Mouse (Mus musculus) neural tube, embryonic 12.5 days (tissue): Measurements from ENCODE around the gene Rbfox3. TPM values are rescaled to one million over a fixed set of nuclear protein-coding genes. Genes with fewer than 3 reads are reported as not detected.
A peak's percentile ranks its signal among the peaks of the same experiment; 100 is the strongest.

Source experiments
- ATAC-seq: fragments of 200-750 bp; cut with Nextera tagmentation; 2 replicates; pipeline ENCODE4 v1.8.0; 2017; ENCODE audit warnings: low read depth, mild to moderate bottlenecking, moderate TSS enrichment, moderate library complexity; ENCODE audit not compliant: low FRiP score
- H3K27ac ChIP-seq: fragments of 300-500 bp; sonication (generic); 2 replicates; pipeline ENCODE4 v1.5.1; 2016
- H3K27me3 ChIP-seq: fragments of 300-500 bp; sonication (generic); replicated peaks from 2 replicates; pipeline ENCODE4 v1.6.1; 2016; ENCODE audit warnings: mild to moderate bottlenecking
- H3K36me3 ChIP-seq: fragments of 300-500 bp; sonication (generic); 2 replicates; pipeline ENCODE4 v1.6.1; 2016; ENCODE audit warnings: mild to moderate bottlenecking
- H3K4me1 ChIP-seq: fragments of 300-500 bp; sonication (generic); 2 replicates; pipeline ENCODE4 v1.6.1; 2016
- H3K4me2 ChIP-seq: fragments of 300-500 bp; sonication (generic); replicated peaks from 2 replicates; pipeline ENCODE4 v1.6.1; 2016; ENCODE audit warnings: mild to moderate bottlenecking
- H3K4me3 ChIP-seq: fragments of 300-500 bp; sonication (generic); 2 replicates; pipeline ENCODE4 v1.5.1; 2016
- H3K9ac ChIP-seq: fragments of 300-500 bp; sonication (generic); 2 replicates; pipeline ENCODE4 v1.6.1; 2016; ENCODE audit warnings: mild to moderate bottlenecking
- H3K9me3 ChIP-seq: fragments of 300-500 bp; sonication (generic); 2 replicates; pipeline ENCODE4 v1.6.1; 2016; ENCODE audit warnings: mild to moderate bottlenecking
- WGBS: fragments of 180-500 bp; shearing (Covaris S2); methylation state at CpG from one replicate; pipeline ENCODE4 v1.1.7; 2016; 5-methylcytosine and 5-hydroxymethylcytosine counted together
- polyA plus RNA-seq: library from polyadenylated mRNA; unstranded; fragments of >200 nt; fragmentation: Nextera tagmentation; extraction: Ambion mirVana; gene quantifications from 2 replicates; pipeline ENCODE4 v1.2.1, GENCODE M21; 2016

The Rbfox3 gene
- polyA plus RNA-seq, 1 experiment from 2014 or later, result 52.6 TPM

DNA sequence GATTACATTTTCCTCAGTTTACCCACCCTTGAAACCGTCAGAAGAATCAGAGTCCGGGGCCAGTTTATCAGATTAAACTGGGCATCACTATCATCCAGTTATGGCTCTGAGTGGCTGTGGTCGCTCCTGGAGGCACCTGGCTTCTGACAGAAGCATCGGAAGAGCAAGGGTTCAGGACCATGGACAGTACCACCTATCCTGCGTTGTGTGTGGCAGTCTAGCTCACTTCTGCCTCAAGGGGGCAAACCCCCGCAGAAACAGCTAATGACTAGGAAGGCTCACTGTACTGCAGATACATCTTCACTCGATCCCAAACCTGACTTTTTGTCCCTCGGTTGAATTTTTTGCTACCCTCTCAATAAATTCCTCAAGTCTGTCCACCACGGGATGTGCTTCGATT lies 252.1 kb downstream of the Rbfox3 start:
- H3K4me3 ChIP-seq, result no peak overlapping the region
- no peak for ATAC-seq
- H3K9me3 ChIP-seq, result no peaks in the 10 kb centered on the region
- 13% methylated on average over 10 of the region's 10 CpGs for WGBS
- H3K27ac ChIP-seq, result no peak overlapping the region
- H3K9ac ChIP-seq, result no peak overlapping the region
- peaks cover 50% of the 10 kb centered on the region for H3K4me1 ChIP-seq
- H3K4me2 ChIP-seq, result no peak overlapping the region
- H3K27me3 ChIP-seq, result 0 out of 2 replicates have a peak, but pooled peaks cover 2% of the 10 kb centered on the region
- no peaks in the 10 kb centered on the region for H3K36me3 ChIP-seq

DNA sequence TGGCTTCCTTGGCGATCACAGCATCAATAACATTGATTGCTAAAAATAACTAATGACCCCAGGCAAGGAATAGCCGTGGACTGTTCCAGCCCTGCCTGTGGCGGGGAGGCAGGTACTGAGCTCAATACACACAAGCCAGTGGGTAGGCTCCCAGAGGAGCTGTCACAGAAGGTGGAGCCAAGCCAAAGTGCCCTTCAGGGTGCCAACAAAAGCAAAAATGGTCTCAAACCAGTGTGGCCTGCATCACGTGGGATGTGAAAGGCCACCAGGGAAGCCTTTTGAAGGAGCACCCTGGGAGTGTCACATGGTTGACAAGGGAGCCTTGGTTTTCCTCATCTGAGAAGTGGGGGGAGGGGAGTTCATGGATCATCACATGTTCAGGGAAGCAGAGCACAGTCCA lies 255.6 kb downstream of the Rbfox3 start:
- no peak for ATAC-seq
- 62% methylated on average over 4 of the region's 4 CpGs for WGBS
- H3K4me2 ChIP-seq, result no peak overlapping the region

DNA sequence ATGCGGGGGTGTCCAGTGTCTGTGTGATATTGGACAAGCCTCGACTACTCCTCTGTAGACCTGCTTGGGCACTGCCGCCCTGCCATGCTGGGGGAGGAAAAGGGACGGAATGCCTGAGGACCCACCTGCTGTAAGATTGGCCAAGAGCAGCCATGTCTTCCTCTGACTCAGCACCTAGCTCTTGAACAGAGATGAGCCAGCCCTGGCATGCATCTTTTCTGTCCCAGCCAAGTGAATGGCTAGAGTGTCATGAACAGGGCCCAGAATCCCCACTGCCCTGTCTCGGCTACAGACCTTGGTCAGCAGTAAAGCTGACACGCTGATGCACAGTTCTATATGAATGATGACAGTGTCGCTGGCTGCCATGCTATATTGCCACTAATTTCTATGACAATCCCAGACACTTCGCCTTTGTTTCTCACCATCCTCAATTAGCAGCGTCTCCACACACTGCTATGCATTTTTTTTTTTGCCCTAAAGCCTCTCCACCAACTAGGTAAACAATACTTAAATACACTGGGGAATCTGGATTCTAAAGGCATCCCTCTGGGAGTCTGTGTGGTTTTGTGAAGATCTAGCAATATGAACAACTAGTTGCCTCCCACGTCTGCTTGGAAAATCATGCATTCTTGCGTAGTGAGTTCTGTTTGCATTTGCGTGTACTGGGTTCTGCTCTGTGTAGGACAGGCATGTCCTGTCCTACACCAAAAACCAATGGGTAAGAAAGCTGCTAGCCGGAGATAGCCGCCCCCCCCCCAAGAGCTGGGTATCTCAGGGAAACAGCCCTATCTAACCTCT lies 257.7 kb downstream of the Rbfox3 start:
- Histone ChIP-seq H3K27ac (no peak overlapping the region), H3K4me1 (peaks cover 25% of the 10 kb centered on the region)

More for the DNA sequence above, 255.6 kb downstream of the Rbfox3 start:
- Histone ChIP-seq H3K9me3 (no peaks in the 10 kb centered on the region), H3K27me3 (0 out of 2 replicates have a peak, but pooled peaks cover 2% of the 10 kb centered on the region), H3K9ac (no peak overlapping the region), H3K27ac (no peak overlapping the region), H3K36me3 (no peaks in the 10 kb centered on the region), H3K4me3 (no peak overlapping the region), H3K4me1 (peaks cover 39% of the 10 kb centered on the region)

DNA sequence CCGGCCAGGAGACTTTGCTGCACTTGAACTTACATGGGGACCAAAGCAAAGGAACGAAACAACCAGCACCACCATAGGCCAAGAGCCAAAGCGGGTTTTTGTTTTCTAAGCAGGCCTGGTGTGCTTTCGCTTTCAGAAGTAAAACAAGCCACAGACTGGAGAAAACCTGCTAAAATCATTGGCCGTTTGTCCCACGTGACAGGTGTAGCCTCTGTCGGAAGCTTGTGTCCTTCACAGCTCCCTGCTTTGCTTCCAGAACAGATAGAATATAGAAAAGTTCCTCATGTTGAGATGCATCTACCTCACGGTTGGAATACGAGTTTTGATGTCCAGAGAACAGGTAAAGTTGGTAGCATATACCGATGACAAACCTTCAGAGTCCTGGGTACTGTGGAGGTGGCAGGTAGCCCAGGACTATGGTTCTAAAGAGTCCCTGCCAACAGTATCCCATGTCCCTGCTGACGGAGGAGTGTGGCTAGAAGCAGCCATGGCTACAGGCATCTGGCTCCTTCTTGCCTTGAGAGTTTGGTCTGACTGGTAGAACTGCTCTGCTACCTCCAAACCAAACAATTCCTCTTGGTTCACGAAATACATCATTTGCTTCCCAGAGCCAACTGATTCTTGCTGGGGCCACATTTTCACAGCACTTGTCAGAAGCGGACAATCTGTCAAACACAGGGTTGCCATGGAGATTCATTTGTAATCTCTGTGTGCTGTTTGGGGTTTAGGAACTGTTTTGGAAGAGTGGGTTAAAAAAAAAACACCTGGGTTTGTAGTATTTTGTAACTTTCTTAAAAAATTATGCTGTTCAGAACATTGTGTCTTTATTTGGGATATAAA lies 258.8 kb downstream of the Rbfox3 start:
- no peak for ATAC-seq
- no peak overlapping the region for H3K4me2 ChIP-seq
- 84% methylated on average over 13 of the region's 13 CpGs for WGBS
- H3K4me1 ChIP-seq, result peaks cover 23% of the 10 kb centered on the region; the same call in 1 of the 2 replicates
- no peak overlapping the region for H3K4me3 ChIP-seq
- no peak overlapping the region for H3K9ac ChIP-seq
- H3K27ac ChIP-seq, result no peak overlapping the region
- no peaks in the 10 kb centered on the region for H3K36me3 ChIP-seq
- no peaks in the 10 kb centered on the region for H3K9me3 ChIP-seq
- H3K27me3 ChIP-seq, result no peaks in the 10 kb centered on the region

More for the DNA sequence above, 257.7 kb downstream of the Rbfox3 start:
- H3K4me3 ChIP-seq, result no peak overlapping the region
- H3K9me3 ChIP-seq, result no peaks in the 10 kb centered on the region
- ATAC-seq, result no peak
- 88% methylated on average over 14 of the region's 14 CpGs for WGBS
- H3K36me3 ChIP-seq, result no peaks in the 10 kb centered on the region
- H3K27me3 ChIP-seq, result no peaks in the 10 kb centered on the region
- H3K4me2 ChIP-seq, result no peak overlapping the region
- H3K9ac ChIP-seq, result no peak overlapping the region

DNA sequence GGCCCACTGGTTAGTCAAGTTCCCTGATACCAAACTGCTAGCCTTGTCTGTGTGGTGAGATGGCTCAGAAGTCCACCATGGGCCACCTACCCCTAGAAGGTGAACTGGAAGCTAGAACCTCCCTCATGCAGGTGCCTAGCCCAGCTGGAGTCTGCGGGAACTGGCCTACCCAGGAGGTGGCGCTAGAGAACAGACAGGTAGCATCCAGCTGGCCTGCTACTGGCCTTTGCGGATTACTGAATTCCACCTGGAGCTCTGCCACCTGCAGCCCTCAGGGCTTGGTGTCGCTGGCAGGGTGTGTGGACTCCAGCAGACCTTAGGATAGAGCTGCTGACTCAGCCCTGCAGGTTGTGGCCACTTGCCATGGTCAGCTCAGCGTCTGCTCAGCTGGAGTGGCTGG lies 263.0 kb downstream of the Rbfox3 start:
- H3K9ac ChIP-seq, result no peak overlapping the region
- no peaks in the 10 kb centered on the region for H3K27me3 ChIP-seq
- H3K4me1 ChIP-seq, result peaks cover 15% of the 10 kb centered on the region; the same call in 1 of the 2 replicates
- WGBS, result 26% methylated on average over 5 of the region's 5 CpGs
- no peak for ATAC-seq
- no peak overlapping the region for H3K27ac ChIP-seq
- no peak overlapping the region for H3K4me3 ChIP-seq
- no peak overlapping the region for H3K4me2 ChIP-seq
- H3K36me3 ChIP-seq, result no peaks in the 10 kb centered on the region
- H3K9me3 ChIP-seq, result no peaks in the 10 kb centered on the region

DNA sequence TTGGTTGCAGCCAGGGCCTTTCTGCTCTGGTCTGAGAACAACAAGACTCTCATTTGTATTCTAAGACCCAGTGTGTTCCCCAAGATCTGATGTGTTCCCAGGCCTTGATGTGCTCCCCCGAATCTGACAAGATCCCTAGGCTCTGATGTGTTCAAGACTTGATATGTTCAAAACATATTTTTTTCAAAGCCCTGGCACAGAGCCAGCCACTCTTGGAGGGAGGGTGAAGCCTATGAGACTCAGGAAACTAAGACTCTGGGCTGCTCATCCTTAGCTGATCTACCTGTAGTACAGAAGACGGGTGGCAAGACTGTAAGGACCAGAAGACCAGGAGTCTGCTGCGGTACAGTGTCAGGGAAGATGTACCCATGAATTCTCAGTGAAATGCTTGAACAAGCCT lies 264.5 kb downstream of the Rbfox3 start:
- Histone ChIP-seq H3K27me3 (no peaks in the 10 kb centered on the region), H3K4me1 (peaks cover 10% of the 10 kb centered on the region; the same call in 1 of the 2 replicates), H3K4me2 (no peak overlapping the region), H3K9me3 (no peaks in the 10 kb centered on the region), H3K27ac (no peak overlapping the region), H3K36me3 (no peaks in the 10 kb centered on the region), H3K9ac (no peak overlapping the region), H3K4me3 (no peak overlapping the region)
- ATAC-seq, result no peak
- 81% methylated on average over 3 of the region's 3 CpGs for WGBS

DNA sequence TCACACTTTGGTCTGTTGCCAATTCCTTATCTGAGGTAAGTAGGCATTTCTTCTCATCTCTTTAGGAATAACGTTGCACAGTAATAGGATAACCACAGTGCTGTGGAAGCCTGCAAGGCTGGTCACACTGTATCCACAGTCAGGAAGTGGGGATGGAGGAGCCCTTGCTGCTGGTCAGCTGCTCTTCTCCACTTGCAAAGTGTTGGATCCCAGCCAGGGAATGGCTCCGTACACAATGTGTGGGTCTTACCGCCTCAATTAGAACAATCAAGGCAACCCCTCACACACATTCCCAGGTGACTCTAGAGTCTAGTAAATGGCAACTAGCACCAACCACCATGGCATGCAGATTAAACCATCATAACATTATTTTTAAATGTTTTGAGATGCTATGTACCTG lies 266.2 kb downstream of the Rbfox3 start:
- Histone ChIP-seq H3K9ac (no peak overlapping the region), H3K27ac (no peak overlapping the region), H3K4me2 (no peak overlapping the region), H3K4me3 (no peak overlapping the region), H3K4me1 (no peaks in the 10 kb centered on the region), H3K36me3 (no peaks in the 10 kb centered on the region), H3K9me3 (no peaks in the 10 kb centered on the region), H3K27me3 (no peaks in the 10 kb centered on the region)
- 87% methylated on average over 3 of the region's 3 CpGs for WGBS
- no peak for ATAC-seq

DNA sequence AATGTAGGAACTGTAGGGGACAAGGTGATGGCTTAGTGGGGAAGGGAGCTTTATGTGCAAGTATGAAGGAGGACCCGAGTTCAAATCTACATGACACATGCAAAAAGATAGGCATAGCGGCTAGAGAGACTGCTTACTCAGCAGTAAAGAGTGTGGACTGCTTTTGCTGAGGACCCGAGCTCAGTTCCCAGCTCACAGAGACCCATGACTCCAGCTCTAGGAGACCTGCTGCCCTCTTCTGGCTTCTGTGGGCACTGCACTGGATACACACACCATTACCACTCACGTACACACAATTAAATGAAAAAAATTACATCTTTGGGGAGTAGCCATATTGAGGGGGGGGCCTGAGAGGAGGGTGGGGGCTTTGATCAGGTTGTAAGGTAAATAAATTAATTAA lies 270.7 kb downstream of the Rbfox3 start:
- WGBS, result 88% methylated on average over 4 of the region's 4 CpGs
- no peak overlapping the region for H3K4me3 ChIP-seq
- no peak overlapping the region for H3K9ac ChIP-seq
- no peaks in the 10 kb centered on the region for H3K36me3 ChIP-seq
- H3K27me3 ChIP-seq, result no peaks in the 10 kb centered on the region
- no peaks in the 10 kb centered on the region for H3K9me3 ChIP-seq
- H3K4me1 ChIP-seq, result no peaks in the 10 kb centered on the region
- no peak overlapping the region for H3K4me2 ChIP-seq
- H3K27ac ChIP-seq, result no peak overlapping the region
- ATAC-seq, result no peak

DNA sequence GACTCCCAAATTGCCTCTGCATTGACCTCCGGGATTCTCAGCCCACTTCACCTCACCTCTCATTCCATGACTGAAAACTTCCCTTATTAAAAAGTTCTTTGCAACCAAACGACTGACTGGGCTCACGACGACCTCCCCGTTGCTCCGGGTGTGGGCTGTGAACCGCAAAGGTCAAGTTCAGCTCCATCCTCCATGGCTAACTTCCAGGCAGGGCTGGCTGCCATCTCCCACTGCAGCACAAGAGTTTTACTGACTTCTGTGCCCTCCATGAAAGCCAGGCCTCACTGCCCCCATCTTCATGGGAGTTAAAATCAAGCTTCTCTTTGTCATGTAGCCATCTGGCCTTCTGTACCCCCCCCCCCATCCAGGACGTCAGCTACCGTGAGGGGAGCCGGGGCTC lies 273.7 kb downstream of the Rbfox3 start:
- Histone ChIP-seq H3K27ac (no peak overlapping the region), H3K9me3 (no peaks in the 10 kb centered on the region), H3K9ac (no peak overlapping the region), H3K36me3 (no peaks in the 10 kb centered on the region), H3K4me3 (no peak overlapping the region), H3K27me3 (no peaks in the 10 kb centered on the region), H3K4me1 (no peaks in the 10 kb centered on the region), H3K4me2 (no peak overlapping the region)
- 77% methylated on average over 10 of the region's 10 CpGs for WGBS
- no peak for ATAC-seq

DNA sequence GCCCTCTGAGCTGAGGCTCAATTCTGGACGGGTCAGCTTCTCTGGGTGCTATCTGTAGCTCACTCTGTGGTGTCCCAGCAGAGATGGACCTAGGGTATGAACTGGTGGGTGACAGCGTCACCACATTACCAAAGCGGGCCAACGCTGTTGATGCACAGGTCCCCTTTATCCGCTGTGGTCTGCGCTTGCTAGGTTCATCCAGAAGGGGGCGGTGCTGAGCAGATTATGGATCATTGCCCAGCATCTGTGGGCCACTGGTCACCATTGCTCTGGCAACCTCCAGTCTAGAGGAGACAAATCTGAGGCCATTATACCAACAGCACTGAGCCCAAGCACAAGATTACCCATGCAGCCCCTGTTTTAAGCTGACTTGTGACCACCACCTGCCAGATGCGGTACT lies 276.8 kb downstream of the Rbfox3 start:
- Histone ChIP-seq H3K27ac (no peak overlapping the region), H3K4me2 (no peak overlapping the region), H3K27me3 (no peaks in the 10 kb centered on the region), H3K9me3 (no peaks in the 10 kb centered on the region), H3K4me3 (no peak overlapping the region), H3K9ac (no peak overlapping the region), H3K4me1 (no peaks in the 10 kb centered on the region), H3K36me3 (no peaks in the 10 kb centered on the region)
- 47% methylated on average over 8 of the region's 8 CpGs for WGBS
- no peak for ATAC-seq

DNA sequence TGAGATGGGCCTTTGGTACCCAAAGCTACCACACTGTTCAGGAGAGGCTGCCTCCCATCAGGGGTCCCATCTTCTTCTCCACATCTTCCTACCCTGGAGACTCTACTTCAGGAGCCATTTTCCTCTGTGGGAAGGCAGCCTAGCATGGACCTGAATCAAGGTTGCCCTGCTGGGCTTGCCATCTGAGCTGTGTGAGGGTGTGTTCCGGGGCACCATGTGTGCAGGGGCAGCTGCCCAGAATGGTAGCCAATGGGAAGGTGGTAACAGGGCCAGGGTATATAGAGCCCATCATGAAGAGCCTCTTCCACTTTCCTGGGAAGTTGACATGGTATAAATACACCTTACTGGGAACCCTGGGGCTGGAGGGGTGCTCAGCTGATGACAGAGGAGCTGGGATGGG lies 281.7 kb downstream of the Rbfox3 start:
- no peaks in the 10 kb centered on the region for H3K9me3 ChIP-seq
- no peaks in the 10 kb centered on the region for H3K27me3 ChIP-seq
- no peak overlapping the region for H3K27ac ChIP-seq
- no peak overlapping the region for H3K4me2 ChIP-seq
- H3K4me3 ChIP-seq, result no peak overlapping the region
- ATAC-seq, result no peak
- WGBS, result 84% methylated on average over 1 of the region's 1 CpGs
- no peak overlapping the region for H3K9ac ChIP-seq
- no peaks in the 10 kb centered on the region for H3K36me3 ChIP-seq
- H3K4me1 ChIP-seq, result peaks cover 21% of the 10 kb centered on the region

DNA sequence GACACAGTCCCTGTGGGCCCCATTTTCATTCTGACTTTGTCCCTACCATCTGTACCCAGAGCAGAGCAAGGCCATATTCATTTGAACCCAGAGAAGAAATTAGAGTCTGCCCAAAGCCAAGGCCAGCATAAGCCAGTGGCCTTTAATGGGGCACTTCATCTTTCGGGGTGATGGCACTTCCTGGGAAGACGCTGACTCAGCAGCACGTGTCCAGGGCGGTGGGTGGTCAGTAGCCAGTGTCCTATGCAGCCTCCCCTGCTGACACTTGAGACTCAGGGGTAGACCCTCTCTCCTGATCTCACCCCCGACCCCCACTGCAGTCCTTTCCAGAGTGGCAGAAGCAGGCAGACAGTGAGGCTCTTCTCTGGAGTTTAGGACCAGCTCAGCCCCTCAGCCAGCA lies 283.9 kb downstream of the Rbfox3 start:
- no peak overlapping the region for H3K9ac ChIP-seq
- H3K36me3 ChIP-seq, result no peaks in the 10 kb centered on the region
- peak overlapping the region; percentile 50; the same call in 1 of the 2 replicates for H3K27ac ChIP-seq
- H3K27me3 ChIP-seq, result no peaks in the 10 kb centered on the region
- H3K9me3 ChIP-seq, result no peaks in the 10 kb centered on the region
- no peak overlapping the region for H3K4me3 ChIP-seq
- ATAC-seq, result no peak
- no peak overlapping the region for H3K4me2 ChIP-seq
- peaks cover 21% of the 10 kb centered on the region for H3K4me1 ChIP-seq
- WGBS, result 59% methylated on average over 5 of the region's 5 CpGs
